Mouse (Mus musculus) heart, postnatal 4 days (tissue): ENCODE data around the gene Il27ra. TPM values are rescaled to one million over a fixed set of nuclear protein-coding genes. Genes with fewer than 3 reads are reported as not detected.

Experiments
- DNase-seq: peaks from one replicate; pipeline ENCODE4 v3.0.0; 2021
- total RNA-seq, 2 experiments: library from RNA; stranded (reverse); gene quantifications; 2 replicates each; pipeline ENCODE4 v1.2.3; 2021

Il27ra gene
- total RNA-seq, 2 experiments from 2014 or later: 4.0 to 4.2 TPM

DNA sequence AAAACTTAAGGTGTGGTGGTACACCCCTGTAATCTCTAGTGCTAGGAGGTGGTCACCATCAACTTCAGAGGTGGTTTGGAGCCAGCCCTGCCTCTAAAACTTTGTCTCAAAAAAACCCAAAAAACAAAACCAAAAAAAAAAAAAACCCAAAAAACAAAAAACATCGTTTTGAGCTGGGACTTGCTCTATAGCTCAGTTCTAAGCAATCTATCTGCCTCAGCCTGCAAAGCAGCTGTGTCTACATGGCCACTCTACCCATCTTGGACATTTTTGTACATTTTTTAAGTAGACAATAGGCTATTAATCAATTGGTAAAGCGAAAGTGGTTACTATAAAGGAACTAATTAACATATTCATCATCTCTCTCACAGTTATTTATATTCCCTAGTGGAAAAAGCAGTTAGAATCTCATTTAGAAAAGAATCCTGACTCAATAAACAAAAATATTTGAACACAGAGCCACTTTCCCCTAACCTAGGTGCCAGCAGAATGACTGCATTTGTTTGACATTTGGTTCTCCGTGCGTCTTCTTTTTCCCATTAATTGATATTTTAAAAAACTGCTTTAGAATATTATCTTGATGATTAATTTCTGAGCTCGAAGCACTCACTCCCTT lies 23.2 kb upstream of the Il27ra start:
- DNase-seq: no peak

DNA sequence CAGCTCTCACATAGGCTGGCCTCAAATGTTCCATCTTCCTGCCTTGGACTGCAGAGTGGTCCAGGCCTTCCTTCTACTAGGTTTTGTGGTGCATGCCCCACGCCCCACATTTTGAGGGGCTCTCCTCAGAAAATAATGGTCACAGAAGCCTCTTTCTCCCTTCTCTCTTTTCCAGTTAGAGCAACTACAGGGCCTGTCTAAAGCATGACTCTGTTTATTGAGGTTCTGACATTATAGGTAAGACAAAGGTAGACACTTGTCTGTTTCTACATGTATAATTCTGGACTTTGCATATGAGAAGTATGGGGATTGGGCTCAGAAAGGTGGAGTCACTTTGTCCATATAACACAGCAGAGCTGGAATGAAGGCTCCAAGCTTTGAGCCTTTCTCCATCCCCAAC lies 22.6 kb upstream of the Il27ra start, which contains the start of gene Gm10643:
Gm10643 (minus strand) TSS at position 101 of the 400 bp plus-strand sequence.
- no peak for DNase-seq

DNA sequence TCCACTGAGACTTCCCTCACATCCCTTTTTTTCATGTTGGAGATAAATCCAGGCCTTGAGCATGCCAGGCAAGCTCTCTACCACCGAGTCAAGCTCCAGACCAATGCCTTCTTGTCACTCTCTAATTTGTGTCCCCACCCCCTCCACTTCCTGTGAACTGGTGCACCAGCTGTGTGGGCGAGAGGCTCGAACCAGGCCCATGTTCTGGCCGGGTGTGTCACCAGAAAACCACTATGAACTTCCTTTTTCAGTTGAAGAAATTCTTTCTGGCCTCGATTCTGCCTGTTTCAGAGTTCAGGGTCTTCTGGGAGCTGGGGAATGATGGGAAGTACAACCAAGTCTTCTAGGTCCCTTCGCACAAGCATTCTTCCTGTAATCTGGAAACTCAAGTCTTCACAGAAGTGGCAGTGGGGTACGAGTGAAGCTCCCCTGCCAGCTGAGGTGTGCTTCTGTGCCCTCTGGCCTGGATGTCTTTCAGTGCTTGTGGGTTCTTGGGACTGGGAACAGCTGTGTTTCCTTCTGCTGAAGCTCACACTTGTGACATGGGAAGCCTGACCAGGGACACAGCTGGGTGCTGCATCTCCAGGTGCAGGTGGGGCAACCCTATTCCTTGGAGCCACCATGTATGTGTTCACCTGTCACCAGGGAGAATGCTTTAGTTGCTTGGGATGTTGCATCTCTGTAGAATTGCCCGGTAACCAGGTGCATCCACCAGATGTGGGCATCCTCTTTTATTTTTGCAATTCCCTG lies 21.6 kb upstream of the Il27ra start:
- DNase-seq: no peak

DNA sequence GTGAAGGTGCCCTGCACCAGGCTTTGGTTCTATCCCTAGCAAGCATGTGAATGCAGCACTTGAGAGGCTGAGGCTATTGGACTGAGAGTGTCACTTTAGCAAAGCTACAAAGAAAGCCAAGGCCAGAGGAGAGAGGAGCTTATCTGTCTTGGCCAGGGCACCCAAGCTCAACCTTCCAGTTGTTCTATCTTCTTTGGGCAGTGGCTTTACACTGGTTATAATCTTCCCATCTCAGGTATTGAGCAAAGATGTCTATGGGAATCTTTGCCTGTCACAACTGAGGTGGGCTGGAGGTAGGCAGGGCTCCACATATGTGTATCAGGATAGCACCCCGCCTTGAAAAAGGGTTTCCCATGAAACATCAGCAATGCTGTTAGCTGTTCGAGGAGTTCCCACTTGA lies 17.9 kb upstream of the Il27ra start:
- DNase-seq: no peak

DNA sequence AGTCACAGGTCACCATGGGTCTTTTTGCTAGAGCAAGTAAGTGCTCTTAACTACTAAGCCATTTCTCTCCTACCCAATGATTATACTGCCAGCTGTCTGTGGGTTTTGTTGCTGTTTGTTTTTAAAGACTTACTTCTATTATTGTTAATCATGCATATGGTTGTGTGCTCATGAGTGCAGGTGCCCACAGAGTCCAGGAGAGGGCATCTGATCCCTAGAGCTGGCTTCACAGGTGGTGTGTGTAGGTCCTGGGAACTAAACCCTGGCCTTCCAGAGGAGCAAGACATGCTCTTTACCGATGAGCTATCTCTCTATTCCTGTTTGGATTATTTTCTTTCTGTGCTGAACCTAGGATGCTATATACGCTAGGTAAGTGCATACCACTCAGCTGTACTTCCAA lies 16.8 kb upstream of the Il27ra start:
- no peak for DNase-seq

DNA sequence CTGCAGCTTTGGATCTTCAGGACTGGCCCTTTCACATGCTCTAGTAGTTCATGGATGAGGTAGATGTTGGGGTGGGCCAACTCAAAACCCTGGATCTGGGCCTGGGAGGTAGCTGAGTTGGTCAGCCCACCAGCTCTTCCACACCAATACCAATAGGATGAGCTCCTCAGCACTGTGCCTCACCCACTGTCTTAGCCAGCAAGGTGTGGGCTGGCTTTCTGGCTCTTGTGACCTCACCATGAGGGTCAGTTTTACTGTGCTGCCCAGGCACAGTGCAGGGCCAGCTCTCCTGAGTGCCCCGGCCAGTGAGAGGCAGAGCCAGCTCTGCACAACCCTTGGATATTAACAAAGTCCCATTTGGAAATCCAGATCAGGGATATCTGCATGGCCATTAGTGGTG lies 15.4 kb upstream of the Il27ra start:
- DNase-seq: no peak

DNA sequence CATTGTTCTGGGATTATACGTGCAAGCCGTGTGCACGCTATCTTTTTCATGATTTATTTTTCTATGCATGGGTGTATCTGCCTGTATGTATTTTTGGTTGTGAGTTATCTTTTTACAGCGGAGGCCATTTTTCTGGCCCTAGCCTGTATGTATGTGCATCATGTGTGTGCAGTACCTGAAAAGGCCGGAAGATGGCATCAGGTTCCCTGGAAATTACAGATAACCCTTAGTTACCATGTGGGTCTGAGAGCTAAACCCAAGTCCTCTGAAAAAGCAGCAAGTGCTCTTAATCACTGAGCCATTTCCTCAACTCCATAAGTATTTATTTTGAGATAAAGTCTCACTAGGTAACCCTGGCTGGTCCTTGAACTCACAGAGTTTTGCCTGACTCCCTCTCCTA lies 10.8 kb upstream of the Il27ra start:
- DNase-seq: no peak

DNA sequence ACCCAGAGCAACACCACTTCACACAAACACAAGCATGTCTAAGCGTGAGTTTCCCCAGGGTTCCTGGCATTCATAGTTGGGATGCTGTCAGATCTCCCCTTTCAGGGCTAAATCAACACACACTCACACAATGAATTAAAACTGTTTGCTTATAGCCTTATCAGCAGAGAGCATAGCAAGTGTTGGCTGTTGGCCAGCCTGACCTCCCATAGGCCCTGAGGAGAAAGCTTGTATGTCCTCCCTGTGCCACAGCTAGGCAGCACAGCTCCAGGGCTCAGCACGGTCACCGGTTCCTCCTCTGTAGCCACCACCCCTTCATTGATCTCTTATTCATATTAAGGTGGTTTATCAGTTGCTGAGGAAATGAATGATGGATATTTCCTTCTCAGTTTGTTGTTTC lies 10.4 kb upstream of the Il27ra start:
- peak; percentile 45 for DNase-seq

DNA sequence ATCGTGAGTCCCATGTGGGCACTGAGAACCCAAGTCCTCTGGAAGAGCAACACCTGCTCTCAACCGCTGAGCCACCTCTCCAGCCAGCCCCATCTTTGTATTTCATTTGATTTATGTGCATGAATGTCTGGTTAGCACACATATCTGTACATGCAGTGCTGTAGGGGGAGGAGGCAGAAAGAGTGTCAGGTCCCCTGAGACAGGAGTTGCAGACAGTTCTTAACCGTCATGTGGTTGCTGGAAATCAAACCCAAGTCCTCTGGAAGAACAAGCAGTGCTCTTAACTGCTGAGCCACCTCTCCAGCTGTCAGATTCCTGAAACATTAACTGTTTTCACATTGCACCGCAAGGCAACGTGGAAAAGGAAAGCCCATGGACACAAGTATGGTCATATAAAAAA lies 5.8 kb upstream of the Il27ra start:
- no peak for DNase-seq

DNA sequence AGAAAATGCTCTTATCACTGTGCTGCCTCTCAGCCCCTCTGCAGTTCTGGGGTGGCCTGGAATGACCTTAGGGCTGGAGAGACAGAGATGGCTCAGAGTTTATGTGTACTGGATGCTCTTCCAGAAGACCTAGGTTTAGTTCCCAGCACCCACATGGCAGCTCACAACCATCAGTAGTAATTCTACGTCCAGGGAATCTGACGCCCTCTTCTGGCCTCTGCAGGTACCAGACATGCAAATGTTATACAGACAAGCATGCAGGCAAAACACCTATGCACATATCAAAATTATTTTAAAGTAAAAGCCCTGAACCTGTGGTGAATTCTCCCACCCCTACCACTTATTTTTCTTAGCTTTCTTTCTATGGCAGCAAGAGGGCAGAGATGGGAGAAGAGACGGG lies 4.1 kb upstream of the Il27ra start:
- DNase-seq: no peak

DNA sequence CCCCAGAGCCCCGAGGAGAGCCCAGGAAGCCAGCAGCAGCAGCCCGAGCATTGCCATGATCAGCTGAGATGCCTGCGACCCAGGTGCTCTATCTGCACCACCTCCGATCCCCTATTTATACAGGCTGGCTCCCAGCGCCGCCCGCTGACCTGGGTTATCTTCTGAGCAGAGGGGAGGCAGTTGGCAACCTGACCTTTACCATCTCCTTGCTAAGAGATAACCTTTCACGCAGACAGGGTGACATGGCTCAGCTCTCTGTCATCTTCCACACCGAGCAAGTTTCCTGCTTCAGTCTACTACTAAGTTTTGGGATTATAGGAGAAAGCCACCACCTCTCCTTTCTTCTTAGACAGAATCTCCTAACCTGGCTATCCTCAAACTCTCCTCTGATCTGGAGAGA lies 2.5 kb upstream of the Il27ra start, which contains the start of gene Rln3:
Rln3 (minus strand) TSS at position 101 of the 400 bp plus-strand sequence.
- DNase-seq: no peak

DNA sequence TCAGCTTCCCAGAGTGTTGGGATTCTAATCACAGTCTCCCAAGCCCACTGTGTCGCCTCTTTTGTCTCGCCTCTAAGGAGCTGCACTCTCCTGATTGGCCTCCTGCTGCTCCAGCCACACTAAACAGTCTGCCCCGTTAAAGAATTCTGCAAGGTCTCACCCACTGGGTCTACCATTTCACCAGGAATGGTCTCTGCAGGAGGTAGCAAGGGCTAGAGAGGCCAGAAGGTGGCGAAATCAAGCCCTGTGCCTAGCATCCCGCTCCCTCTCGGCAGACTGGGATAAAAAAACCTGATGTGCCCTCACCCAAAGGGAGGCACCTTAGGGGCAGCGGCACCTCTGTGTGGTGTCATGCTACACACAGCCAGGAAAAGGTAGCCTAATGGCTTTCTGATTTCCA lies 1.7 kb upstream of the Il27ra start:
- DNase-seq: no peak

DNA sequence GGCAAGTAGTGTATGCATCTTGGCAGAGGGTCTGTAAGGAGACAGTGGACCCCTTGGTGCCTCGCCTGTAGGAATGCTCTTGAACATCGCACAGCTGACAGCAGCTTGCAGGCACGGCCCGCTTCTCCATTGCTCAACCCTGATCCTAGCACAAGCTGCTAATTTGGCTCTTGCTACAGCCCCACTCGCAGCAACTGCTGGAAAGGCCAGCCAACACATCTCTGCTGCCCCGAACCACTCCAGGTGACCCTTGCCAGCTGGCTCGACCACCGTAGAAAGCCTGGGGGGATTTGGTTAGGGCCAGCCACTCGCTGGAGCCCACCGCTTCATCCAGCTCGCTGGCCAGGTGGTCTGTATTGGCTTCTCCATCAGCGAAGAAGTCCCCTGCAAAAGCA lies 556 bp upstream of the Il27ra start:
- no peak for DNase-seq

DNA sequence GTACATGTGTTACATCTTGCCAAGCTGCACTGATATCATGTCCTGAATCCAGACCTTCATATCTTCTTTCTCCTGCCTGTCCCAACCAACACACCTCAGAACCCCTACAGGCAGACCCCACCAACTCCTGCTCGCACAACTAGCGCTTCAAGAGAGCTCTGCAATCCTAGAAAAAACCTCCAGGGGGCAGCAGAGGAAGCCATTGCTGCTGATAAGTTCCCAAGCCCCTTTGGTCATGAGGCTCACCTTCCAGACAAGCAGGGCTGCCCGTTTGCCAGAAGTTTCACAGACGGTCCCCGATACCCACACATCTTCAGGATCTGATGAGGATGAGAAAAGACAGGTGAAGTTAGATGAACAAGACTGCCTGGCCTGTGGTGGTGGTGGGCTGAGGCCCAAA lies 3.3 kb downstream of the Il27ra start:
- peak; percentile 87 for DNase-seq

DNA sequence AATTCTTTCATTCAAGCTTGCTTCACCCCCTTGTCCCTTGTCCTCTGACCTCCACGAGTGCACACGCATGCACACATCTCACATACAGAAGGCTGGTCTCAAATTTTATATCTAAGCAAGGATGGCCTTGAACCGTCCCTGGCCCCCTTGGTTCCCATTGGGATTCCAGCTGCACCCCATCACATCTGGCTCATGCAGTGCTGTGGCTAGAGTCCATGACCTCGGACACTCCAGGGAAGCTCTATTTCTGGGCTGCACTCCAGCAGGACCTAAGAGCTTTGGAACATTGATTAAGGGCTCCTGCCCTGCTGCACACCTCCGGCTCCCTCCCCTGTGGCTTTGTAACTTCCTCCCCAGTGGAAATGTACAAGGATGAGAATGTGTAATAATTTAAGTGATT lies 4.4 kb downstream of the Il27ra start:
- peak; percentile 57 for DNase-seq

DNA sequence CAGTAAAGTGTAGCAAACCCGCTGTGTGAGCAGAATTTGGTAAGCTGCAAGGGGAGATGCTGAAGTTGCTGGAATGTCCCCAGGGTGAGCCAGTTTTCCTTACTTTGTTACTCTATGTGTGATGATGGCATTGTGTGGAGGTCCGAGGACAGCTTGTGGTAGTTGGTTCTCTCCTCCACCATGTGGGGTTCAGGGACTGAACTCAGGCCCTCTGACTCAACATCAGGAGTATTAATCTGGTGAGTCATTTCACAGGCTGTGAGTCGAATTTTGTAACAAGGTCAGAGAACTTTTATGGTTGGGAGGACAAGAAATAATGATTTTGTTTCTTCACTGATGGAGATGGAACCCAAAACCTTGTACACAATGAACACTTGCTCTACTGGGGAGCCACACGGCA lies 9.6 kb downstream of the Il27ra start:
- no peak for DNase-seq

DNA sequence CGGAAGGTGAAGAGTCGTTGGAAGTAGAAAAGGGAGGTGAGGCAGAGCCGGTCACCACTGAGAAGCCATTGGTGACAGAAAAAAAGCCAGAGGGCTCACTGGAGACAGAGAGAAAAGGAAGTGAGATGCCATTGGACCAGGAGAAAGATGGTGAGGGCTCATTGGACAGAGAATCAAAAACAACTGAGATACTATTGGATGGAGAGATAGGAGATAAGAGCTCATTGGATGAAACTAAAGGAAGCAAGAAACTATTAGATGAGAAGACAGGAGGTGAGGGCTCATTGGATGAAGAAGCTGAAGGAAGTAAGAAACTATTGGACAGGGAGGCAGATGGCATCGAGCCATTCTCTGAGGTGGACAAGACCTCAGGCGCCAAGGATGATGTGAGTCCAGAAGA lies 13.1 kb downstream of the Il27ra start:
- DNase-seq: no peak

DNA sequence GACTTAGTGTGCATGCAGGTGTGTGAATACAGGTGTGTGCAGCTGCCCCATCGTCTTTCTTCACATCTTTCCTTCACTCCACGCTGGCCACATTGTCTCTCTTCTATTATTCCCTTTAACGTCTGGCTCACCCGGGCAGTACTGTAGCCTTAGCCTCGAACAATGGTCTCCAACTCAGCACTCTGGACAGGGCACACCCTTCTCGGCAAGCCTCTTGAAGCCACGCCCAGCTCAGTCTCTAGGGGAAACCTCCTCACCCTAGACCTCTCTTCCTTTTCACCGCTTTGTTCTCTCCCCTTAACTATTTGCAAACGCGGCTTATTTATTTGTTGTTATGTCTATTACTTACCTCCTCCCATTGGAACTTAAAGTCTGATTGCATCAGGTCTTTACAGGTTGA lies 14.9 kb downstream of the Il27ra start:
- no peak for DNase-seq

DNA sequence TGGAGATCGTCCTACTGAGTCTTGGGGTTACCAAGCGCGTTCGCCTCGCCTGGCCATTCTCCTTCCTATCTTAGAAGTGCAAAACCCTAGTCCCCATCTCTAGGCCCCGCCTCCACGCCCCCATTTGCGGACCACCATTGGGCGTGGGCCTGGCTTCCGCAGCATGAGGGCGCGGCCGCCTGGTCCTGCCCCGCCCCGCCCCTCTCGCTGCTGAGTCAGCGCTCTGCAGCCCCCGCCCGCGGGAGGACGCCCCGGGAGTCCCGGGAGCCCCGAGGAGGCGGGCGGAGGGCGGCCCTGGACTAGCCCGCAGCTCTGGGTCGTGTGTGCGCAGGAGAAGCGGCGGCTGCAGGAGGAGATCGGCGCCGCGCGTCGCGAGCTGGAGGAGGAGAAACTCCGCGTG lies 16.5 kb downstream of the Il27ra start:
- peak; percentile 62 for DNase-seq

DNA sequence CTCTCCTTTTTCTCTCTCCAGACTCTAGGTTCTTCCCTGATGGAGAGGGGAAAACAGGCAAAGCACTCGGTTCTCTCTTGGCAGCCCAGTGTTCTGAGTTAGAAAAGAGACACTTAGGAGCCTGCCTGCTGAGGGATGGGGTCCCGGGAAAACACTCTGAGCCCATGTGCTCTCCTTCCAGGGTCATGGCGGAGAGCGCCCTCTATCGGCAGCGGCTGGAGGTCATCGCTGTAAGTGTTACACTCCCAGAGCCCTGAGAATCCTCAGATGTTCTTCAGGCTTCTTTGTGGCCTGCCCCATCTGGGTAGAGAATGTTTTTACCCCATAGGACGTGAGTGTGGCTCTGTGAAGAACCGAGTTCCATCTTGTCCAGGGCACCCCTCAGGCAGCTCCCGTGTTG lies 18.2 kb downstream of the Il27ra start:
- DNase-seq: peak; percentile 71

DNA sequence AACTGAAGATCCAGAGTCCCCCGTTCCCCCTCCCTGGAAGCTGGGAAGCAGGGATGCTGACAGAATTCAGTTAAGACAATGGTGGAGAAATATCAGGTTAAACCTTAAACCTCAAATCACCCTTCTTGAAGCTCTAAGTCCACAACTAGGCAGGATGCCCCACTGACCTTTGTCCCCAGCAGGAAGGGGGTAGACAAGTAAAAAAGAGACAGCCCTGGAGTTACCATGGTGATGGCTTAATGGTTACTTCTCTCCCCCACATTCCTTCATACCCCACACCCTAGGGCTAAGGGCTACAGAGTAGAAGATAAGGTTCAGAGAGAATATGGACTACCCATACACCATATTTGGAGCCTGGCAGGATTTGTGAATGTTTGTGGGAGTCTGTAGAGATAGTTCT lies 18.8 kb downstream of the Il27ra start:
- no peak for DNase-seq

DNA sequence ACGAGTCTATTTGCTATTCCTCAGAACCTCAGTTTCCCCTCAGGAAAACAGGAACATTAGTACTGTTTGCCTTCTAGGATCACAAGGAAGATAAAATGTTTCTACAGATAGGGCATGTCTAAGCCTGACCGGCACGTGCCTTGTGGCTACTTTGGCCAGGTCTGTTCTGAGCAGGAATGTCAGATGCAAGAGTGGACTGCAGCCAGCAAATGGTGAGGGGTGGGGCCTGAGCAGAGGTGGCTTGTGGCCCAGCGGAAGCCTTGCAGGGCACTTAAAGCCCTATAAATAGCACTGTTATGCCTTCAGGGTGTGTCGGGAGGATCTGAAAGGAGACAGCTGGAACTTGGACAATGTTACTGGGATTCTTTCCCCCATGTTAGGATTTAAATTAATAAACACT lies 19.3 kb downstream of the Il27ra start:
- DNase-seq: peak; percentile 86

DNA sequence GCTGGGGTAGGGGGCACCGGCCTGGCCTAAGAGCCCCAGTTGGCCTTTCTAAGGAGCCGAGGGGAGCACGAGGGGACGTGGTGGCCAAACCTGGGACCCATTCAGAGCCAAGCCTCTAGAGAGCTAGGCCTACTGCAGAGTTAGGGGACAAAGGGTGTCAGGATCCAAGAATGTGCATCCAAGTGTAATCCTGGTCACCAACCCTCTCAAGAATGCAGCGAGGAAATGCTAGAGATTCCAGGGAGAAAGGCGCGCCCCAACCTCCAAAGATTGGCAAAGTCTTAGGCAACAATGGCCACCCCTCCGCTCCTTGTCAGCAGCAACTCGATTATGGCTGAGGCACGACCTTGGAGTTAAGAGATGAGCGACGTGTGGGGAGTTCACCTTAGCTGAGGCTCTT lies 20.8 kb downstream of the Il27ra start:
- DNase-seq: no peak

DNA sequence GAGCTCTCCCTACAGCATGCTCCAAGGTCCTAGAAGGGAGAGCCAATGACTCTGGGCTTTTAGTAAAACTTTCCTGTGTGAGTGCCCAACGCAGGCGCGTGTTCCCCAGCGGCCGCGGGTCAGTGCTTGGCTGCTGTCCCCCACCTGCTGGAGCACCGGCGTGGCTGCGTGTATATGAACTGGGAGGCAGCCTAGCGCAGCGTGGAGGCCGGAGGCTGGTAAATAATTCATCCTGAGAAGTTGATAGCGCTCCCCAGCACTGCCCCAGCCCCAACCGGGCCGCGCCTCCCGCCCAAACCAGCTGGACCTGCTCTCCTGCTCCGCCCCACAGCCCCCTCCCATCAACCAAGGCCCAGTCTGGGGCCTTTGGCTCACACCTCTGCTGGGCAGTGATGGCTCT lies 21.3 kb downstream of the Il27ra start, which contains the start of gene Palm3:
Palm3 (plus strand) TSS at position 376 of the 400 bp plus-strand sequence.
- no peak for DNase-seq
